Mouse (Mus musculus) megakaryocyte, embryonic 14.5 days (primary cell): ENCODE measurements around the gene Tmem182. TPM values are rescaled to one million over a fixed set of nuclear protein-coding genes. Genes with fewer than 3 reads are reported as not detected.

ENCODE experiments used
- H3K27me3 ChIP-seq: replicated peaks from 2 replicates; pipeline ENCODE3; 2012; ENCODE audit warnings: inconsistent platforms
- H3K36me3 ChIP-seq: replicated peaks from 2 replicates; pipeline ENCODE3; 2012; ENCODE audit warnings: low read length, inconsistent platforms, mixed read lengths
- H3K4me1 ChIP-seq: 2 replicates; pipeline ENCODE4 v1.6.1; 2012; ENCODE audit warnings: inconsistent platforms
- H3K4me3 ChIP-seq: replicated peaks from 2 replicates; pipeline ENCODE3; 2012; ENCODE audit warnings: moderate library complexity, mild to moderate bottlenecking, inconsistent platforms
- H3K9me3 ChIP-seq: 2 replicates; pipeline ENCODE4 v1.6.1; 2012; ENCODE audit warnings: inconsistent platforms
- FLI1 ChIP-seq: IDR thresholded peaks from 2 replicates; pipeline ENCODE4 v1.6.1; 2012; ENCODE audit warnings: low read length, inconsistent platforms, mixed read lengths
- GATA1 ChIP-seq: IDR thresholded peaks from 3 replicates; pipeline ENCODE4 v1.6.1; 2012; ENCODE audit warnings: mixed read lengths, low read length, inconsistent platforms, borderline replicate concordance
- polyA plus RNA-seq: library from polyadenylated mRNA; stranded (reverse); fragments of >175 nt; gene quantifications from 2 replicates; pipeline ENCODE4 v1.2.3, GENCODE M21; 2012; ENCODE audit warnings: low replicate concordance; ENCODE audit not compliant: insufficient read depth

Gene Tmem182
- polyA plus RNA-seq, 1 experiment, result not detected

GRCm38 (mm10) chr1:40774040-40774439, 31.4 kb upstream of the Tmem182 start:
- peaks cover 48% of the 10 kb centered on the region for H3K36me3 ChIP-seq
- no peak for TF ChIP-seq GATA1
- no peak for TF ChIP-seq FLI1
- no peak overlapping the region for H3K4me3 ChIP-seq
- H3K4me1 ChIP-seq, result no peaks in the 10 kb centered on the region
- no peaks in the 10 kb centered on the region for H3K27me3 ChIP-seq
- H3K9me3 ChIP-seq, result peaks cover 6% of the 10 kb centered on the region

GRCm38 (mm10) chr1:40776102-40776501, 29.3 kb upstream of the Tmem182 start:
- H3K36me3 ChIP-seq, result peaks cover 69% of the 10 kb centered on the region
- no peak overlapping the region for H3K4me3 ChIP-seq
- TF ChIP-seq GATA1 (no peak), FLI1 (no peak)
- peaks cover 12% of the 10 kb centered on the region for H3K9me3 ChIP-seq
- no peaks in the 10 kb centered on the region for H3K27me3 ChIP-seq
- no peaks in the 10 kb centered on the region for H3K4me1 ChIP-seq

GRCm38 (mm10) chr1:40776763-40777162, 28.6 kb upstream of the Tmem182 start:
- TF ChIP-seq GATA1 (no peak), FLI1 (no peak)
- Histone ChIP-seq H3K4me1 (no peaks in the 10 kb centered on the region), H3K4me3 (no peak overlapping the region), H3K9me3 (peaks cover 12% of the 10 kb centered on the region), H3K27me3 (no peaks in the 10 kb centered on the region), H3K36me3 (peaks cover 73% of the 10 kb centered on the region)

GRCm38 (mm10) chr1:40783450-40783849, 22.0 kb upstream of the Tmem182 start:
- Histone ChIP-seq H3K9me3 (peaks cover 11% of the 10 kb centered on the region), H3K36me3 (peaks cover 66% of the 10 kb centered on the region), H3K27me3 (no peaks in the 10 kb centered on the region), H3K4me1 (no peaks in the 10 kb centered on the region), H3K4me3 (no peak overlapping the region)
- TF ChIP-seq GATA1, result no peak
- no peak for TF ChIP-seq FLI1

- Histone ChIP-seq H3K36me3 (peaks cover 57% of the 10 kb centered on the region), H3K9me3 (peaks cover 5% of the 10 kb centered on the region; the same call in 1 of the 2 replicates)
- TF ChIP-seq GATA1 (no peak), FLI1 (no peak)
These were observed 21.1 kb upstream of the Tmem182 start for GRCm38 (mm10) chr1:40784306-40784705.

GRCm38 (mm10) chr1:40785876-40786445, 19.4 kb upstream of the Tmem182 start:
- Histone ChIP-seq H3K27me3 (no peaks in the 10 kb centered on the region), H3K4me1 (peaks cover 5% of the 10 kb centered on the region), H3K36me3 (peaks cover 41% of the 10 kb centered on the region), H3K4me3 (no peak overlapping the region), H3K9me3 (no peaks in the 10 kb centered on the region)
- TF ChIP-seq GATA1 (no peak), FLI1 (no peak)

More at GRCm38 (mm10) chr1:40784306-40784705, 21.1 kb upstream of the Tmem182 start:
- no peaks in the 10 kb centered on the region for H3K4me1 ChIP-seq
- no peaks in the 10 kb centered on the region for H3K27me3 ChIP-seq
- H3K4me3 ChIP-seq, result no peak overlapping the region

GRCm38 (mm10) chr1:40788956-40789355, 16.4 kb upstream of the Tmem182 start:
- no peak for TF ChIP-seq FLI1
- TF ChIP-seq GATA1, result no peak
- H3K9me3 ChIP-seq, result no peaks in the 10 kb centered on the region
- H3K4me1 ChIP-seq, result peaks cover 15% of the 10 kb centered on the region
- no peak overlapping the region for H3K4me3 ChIP-seq
- no peaks in the 10 kb centered on the region for H3K27me3 ChIP-seq
- H3K36me3 ChIP-seq, result peaks cover 20% of the 10 kb centered on the region

GRCm38 (mm10) chr1:40789666-40790233, 15.7 kb upstream of the Tmem182 start:
- Histone ChIP-seq H3K4me3 (peak overlapping the region; percentile 95), H3K36me3 (peaks cover 13% of the 10 kb centered on the region), H3K9me3 (no peaks in the 10 kb centered on the region), H3K4me1 (peaks cover 15% of the 10 kb centered on the region), H3K27me3 (no peaks in the 10 kb centered on the region)
- no peak for TF ChIP-seq FLI1

- no peaks in the 10 kb centered on the region for H3K9me3 ChIP-seq
- TF ChIP-seq GATA1 (no peak), FLI1 (no peak)
- peaks cover 6% of the 10 kb centered on the region for H3K36me3 ChIP-seq
- peaks cover 15% of the 10 kb centered on the region for H3K4me1 ChIP-seq
- H3K4me3 ChIP-seq, result peak within 1 kb of the TSS; percentile 95
- no peaks in the 10 kb centered on the region for H3K27me3 ChIP-seq
These were observed 14.9 kb upstream of the Tmem182 start, which contains the start of gene Mfsd9 for GRCm38 (mm10) chr1:40790324-40791141. Mfsd9 (minus strand) TSS chr1:40790687.

GRCm38 (mm10) chr1:40795508-40795907, 9.9 kb upstream of the Tmem182 start:
- peaks cover 5% of the 10 kb centered on the region; the same call in 1 of the 2 replicates for H3K9me3 ChIP-seq
- H3K27me3 ChIP-seq, result no peaks in the 10 kb centered on the region
- H3K36me3 ChIP-seq, result no peaks in the 10 kb centered on the region
- peaks cover 16% of the 10 kb centered on the region for H3K4me1 ChIP-seq
- H3K4me3 ChIP-seq, result no peak overlapping the region
- TF ChIP-seq GATA1 (no peak), FLI1 (no peak)
